Mouse (Mus musculus) small intestine, adult 2 months (tissue): ENCODE measurements around the gene Slc5a5.

Source experiments
- CTCF ChIP-seq: fragments of 200-500 bp; IDR thresholded peaks from 2 replicates; pipeline ENCODE4 v1.5.1; 2012; ENCODE audit warnings: low read depth, mild to moderate bottlenecking, control low read depth, inconsistent platforms, low read length, moderate library complexity, mixed read lengths; ENCODE audit not compliant: insufficient replicate concordance, insufficient read length; ENCODE audit errors: extremely low read depth
- POLR2A ChIP-seq: fragments of 200-500 bp; IDR thresholded peaks from 2 replicates; pipeline ENCODE4 v1.6.1; 2012; ENCODE audit warnings: low read depth, mild to moderate bottlenecking, control low read depth, inconsistent platforms, low read length, moderate library complexity

- TF ChIP-seq CTCF (no peak), POLR2A (no peak; the same call in 1 of the 2 replicates)
These were observed 13.5 kb upstream of the Slc5a5 start, which contains the start of gene Map1s for GRCm38 (mm10) chr8:70905831-70906736.
